Mouse (Mus musculus) hindlimb bud, embryonic 11.5 days (tissue): Measurements from ENCODE around the gene Kcnab2.

ENCODE experiments used
- DNase-seq: peaks from one replicate; pipeline ENCODE4 v3.0.0-alpha.2; 2012; ENCODE audit warnings: low read depth, low spot score; ENCODE audit errors: extremely low spot score

Kcnab2 gene

DNA sequence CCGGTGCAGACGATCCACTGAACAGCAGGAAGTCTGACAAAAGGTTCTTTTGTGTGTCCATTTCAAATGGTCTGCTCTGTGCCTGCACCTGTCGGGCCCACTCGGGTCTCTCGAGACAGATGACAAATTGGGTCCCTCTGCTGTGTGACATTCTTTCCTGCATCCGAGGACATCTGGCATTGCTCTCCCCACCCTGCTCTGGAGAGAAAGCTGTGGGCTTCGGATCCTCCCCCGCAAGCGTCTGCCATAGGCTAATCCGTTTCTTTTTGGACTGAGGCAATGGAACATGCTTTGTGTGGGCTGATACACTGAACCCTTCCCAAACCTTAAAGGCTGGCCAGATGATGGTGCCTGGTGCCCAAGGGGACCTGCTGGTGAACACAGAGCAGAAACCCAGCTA, 24.6 kb downstream of the Kcnab2 start:
- no peak for DNase-seq

DNA sequence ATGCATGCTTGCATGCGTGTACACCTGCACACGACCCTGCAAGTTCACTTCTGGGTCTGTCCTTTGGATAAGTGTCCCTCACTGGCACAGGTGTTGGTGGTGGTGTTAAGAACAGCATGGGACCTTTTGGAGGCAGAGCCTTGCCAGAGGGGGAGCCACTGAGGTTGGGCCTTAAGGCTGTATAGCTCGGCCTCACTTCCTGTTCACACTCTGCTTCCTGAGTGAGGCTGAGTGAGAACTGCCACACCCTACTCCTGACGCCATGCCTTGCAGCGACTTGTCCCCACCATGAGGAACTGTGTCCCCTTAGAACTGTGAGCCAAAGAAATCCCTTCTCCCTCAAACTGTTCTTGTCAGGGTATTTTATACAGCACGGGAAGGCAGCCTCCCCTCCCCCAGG, 26.3 kb downstream of the Kcnab2 start:
- no peak for DNase-seq

DNA sequence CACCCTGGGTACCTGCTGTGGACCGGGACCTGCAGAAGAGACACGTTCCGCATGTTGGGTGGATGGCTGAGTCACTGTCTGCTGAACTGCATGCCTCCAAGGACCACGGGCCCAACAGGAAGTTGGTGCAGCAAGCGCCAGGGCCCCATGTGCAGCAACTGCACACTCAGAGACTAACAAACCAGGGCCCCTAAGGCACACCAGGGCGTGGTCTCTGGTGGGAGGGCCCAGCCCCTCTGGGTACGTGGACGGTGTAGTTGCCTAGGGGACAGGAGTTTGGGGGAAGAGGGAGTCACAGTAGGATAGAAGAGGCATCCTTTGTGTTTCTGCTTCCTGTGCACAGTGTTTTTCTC, 29.0 kb downstream of the Kcnab2 start:
- no peak for DNase-seq

- no peak for DNase-seq
These were observed 29.7 kb downstream of the Kcnab2 start for GRCm38 (mm10) chr4:152447731-152448665.

DNA sequence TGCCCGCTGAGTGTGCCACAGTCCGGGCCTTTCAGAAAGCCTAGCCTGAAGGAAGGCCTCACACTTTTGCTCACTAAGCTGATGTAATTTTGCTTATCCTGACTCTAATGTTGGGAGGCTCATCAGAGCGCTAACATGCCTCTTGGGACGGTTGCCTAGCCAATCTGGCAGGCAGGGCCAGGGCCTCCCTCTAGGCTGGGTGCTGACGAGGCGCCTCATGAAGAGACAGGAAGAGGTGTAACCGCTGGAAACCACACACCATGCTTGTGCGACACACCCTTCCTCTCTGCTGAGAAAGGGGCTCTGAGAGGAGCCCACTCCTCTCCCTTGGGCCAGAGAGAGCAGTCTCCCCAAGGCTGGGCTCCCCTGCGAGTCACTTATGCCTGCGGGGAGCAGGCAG, 31.5 kb downstream of the Kcnab2 start:
- DNase-seq, result no peak

GRCm38 (mm10) chr4:152441536-152441935, 36.1 kb downstream of the Kcnab2 start:
- DNase-seq, result no peak

GRCm38 (mm10) chr4:152440882-152441281, 36.8 kb downstream of the Kcnab2 start:
- no peak for DNase-seq

GRCm38 (mm10) chr4:152435255-152435654, 42.4 kb downstream of the Kcnab2 start:
- DNase-seq, result peak; percentile 24

- DNase-seq, result peak; percentile 64
These were observed 42.8 kb downstream of the Kcnab2 start for GRCm38 (mm10) chr4:152434836-152435235.

GRCm38 (mm10) chr4:152432308-152432707, 45.4 kb downstream of the Kcnab2 start:
- DNase-seq, result no peak

- no peak for DNase-seq
These were observed 49.4 kb downstream of the Kcnab2 start for GRCm38 (mm10) chr4:152428259-152428658.

- peak; percentile 12 for DNase-seq
These were observed 52.7 kb downstream of the Kcnab2 start for GRCm38 (mm10) chr4:152424922-152425321.

DNA sequence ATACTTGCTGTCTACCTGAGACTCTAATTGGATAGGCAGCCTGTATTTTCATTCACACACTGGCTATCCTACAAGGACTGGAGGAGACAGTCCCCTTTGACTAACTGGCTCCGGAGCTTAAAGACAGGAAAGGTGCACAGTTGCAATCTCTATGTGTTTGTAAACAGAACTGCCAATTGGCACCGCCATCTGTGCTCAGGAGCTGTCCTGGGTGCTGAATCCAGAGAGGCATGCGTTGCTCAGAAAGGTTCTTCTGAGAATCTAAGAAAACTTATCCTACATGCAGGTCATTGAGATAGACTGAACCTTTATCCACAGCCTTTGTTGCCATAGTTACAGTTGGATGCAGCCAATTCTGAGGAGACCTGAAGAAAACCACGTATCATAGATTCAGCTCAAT, 53.3 kb downstream of the Kcnab2 start:
- DNase-seq, result peak; percentile 64

DNA sequence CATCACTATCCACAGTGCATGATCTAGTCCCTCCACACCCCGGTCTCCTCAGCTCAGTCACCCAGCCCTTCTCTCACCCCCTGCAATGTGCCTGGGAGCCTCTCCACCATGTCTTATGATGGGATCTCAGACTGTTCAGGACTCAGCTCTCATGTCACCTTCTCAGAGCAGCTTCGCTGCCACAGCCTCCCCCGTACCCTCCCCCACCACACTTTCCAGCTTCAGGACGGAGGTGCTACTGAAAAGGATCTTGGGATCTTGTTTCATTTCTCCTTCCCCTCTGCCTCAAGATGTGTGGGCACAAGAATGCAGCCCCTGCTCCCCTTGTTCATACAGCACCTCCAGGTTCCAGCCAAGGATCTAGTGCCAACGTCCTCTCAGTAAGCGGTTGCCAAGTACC, 54.1 kb downstream of the Kcnab2 start:
- DNase-seq, result no peak

DNA sequence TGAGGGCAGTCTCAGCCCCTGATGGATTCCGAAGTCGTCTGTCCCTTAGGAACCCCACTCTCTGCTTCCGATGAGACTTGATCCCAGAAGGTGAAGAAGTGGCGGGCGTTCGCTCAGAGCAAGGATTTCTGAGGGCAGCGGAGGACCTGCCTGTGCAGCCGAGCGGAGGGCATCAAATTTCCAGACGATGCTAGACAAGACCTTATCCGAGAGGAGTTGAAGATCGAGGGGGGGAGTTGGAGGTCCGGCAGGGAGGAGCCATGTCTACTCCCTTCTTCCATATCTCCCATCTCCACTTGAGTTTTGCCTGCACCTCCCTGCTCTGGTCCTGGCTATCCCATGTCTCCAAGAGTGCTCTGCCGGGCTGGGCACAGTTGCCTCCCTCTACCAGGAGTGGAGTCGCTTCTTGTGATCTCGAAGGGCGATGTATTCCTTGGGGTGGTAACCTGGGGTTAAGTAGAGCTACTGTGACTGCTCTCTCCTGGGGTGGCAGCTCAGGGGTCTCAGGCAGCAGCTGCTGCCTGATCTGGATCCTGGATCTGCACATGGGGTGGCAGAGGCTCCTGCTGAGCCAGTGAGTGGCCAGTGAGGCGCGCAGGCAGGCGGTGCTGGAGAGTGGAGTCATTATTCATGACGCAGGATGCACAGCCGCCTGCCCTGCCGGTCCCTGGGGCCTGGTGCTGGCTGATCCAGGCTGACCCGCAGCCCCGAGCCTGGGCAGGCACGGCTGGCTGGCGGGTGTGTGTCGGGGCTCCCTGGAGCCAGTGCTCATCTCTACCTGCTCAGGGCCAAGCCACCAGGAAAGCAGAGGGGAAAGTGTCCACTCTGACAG, 59.2 kb downstream of the Kcnab2 start:
- DNase-seq, result no peak

DNA sequence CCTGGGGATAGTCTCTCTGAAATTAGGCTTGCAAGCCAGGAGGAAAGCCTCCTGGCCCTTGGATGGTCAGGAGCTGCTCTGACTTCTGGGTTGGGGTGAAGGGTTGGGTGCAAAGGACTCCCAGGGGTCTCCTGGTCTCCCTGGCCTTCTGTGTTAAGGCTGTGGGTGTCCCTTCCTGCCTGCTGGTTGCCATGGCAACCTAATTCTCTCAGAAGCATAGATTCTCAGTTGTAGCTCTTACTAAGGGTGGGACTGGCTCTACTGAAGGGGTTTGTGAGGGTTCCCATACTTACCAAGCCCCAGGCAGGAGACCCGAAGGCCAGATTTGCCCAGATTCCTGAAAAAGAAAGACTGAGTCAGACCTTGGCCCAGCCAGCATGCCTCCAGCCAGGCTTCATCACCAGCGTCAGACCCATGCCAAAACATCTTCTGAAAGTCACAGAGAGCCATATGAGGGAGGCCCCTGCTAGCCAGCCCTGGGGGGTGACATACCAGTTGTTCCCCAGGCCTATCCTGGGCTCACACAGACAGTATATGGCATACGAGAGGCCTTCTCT, 65.1 kb downstream of the Kcnab2 start:
- DNase-seq, result no peak

DNA sequence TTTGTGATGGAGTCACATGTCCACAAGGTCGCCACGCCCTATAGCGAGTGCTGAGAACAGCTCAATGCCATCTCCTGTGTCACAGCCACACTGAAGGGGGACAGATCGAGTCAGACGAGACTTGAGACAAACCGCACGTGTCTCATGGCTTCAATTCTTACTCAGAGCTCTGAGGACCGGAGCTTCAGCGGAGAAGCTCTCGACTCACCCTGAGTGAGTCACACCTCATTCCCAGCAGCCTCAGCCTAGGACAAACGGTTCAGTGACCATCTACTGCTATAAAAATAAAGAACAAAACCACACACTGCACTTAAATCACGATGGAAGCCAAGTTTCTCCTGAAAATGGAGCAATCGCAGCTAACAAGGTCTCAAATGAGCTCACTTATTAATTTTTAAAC, 66.7 kb downstream of the Kcnab2 start:
- DNase-seq, result no peak

GRCm38 (mm10) chr4:152406531-152406930, 71.1 kb downstream of the Kcnab2 start:
- no peak for DNase-seq

DNA sequence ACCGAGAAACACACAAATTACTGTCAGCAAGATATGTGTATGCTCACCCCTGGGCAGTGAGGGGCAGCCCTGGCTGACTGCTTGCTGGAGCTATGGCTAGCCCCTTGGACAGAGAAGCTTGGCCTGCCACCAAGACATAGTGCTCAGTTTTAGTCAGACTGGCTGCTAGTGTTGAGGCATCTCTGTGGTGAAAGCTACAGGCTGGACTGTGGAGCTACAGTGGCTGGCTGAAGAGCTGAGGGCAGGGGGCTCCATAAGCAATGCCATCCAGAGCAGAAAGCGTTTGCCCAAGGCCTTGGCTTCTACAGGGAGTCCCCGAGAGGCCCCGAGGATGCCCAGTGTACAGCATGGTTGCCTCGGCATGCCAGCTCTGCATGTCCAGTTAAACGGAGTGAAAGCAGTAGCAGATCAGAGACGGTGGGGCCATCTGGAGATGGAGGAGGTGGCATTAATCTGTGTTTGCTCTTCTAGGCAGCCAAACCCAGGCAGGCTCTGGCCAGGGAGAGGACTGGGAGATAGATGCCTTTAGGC, 71.9 kb downstream of the Kcnab2 start:
- DNase-seq, result no peak

DNA sequence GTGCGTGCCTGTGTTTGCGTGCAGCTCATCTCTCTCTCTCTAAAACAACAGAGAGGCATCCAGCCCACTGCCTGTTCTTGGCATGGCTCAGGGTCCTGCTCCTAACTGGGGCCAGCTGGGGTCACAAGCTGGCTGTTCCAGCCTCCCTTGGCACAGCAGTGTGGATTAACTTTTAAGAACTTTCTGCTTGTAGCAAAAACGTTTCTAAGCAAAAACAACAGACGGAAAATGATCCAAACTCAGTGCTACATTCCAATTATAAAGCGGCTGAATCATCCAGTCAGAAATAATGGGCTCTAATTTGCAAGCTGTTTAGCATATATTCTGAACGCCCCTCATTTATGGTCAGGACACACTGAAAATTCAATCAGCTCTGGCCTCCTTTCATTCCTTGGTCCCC, 72.5 kb downstream of the Kcnab2 start:
- DNase-seq, result no peak

DNA sequence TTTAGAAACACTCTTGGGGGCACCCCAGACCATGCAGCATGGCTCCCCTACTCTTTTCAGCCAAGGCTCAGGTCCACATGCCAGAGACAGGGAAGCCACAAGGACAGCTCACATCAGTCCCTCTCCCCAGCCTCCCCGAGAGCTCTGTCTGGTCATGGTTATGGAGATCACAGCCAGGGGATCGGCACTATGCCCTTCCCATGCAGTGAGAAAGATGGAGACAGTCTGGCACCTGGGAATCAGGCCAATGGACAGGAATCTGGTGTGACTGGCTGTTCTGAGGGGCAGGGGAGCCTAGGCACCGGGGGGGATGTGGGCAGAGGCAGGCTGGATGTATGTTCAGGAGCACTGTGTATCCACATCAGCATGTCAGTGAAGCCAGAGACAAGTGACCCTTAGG, 78.7 kb downstream of the Kcnab2 start:
- no peak for DNase-seq
